Mouse (Mus musculus) mouse embryonic stem cell (cell line): Measurements from ENCODE around the gene Spred3.

ENCODE experiments used
- in situ Hi-C, 2 experiments: fragments of 300-500 bp; cut with MboI; formaldehyde crosslinking; loops; 1 replicate in 1 of 2; 3 replicates in 1 of 2; pipeline ENCODE4 v1.14.3; 2019 to 2020; ENCODE audit warnings: low sequenced_read_pairs in 2 of 2, low pct_unique_long_range_greater_than_20kb in 1 of 2, mixed read lengths in 1 of 2; ENCODE audit not compliant: unreplicated experiment in 1 of 2

Gene Spred3

DNA sequence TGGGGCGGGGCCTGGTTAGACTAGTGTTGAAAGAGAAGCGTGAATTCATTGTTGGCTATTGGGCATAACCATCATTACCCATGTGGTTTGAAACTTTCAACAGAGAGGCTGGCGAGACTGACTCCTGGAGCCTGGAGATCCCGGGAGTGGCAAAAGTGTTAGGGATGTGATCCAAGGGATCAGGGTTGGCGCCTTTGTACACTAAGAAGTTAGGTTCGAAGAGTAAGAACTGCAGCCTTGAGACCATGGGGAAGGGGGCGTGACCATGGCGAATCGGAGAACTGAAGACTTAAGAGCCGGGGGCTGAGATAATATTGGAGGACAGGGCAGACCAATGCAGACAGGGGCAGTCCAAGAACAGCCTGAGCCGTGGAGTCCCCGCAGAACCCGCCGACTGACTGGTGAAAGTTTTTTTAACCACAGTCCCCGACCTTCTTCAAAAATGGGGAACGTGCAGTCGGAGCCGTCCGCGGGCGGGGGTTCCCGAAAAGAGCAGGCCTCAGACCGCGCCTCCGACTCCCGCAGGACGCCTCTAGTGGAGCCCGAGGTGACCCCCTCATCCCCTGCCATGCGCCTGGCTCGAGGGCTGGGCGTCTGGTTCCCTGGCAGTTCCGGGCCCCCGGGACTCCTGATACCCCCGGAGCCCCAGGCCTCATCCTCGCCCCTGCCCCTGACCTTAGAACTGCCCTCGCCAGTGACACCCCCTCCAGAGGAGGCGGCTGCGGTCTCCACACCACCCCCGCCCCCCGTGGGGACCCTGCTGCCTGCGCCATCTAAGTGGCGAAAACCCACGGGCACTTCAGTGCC is 747 bp upstream of the Spred3 start:
- in situ Hi-C loops, result no loop called here

DNA sequence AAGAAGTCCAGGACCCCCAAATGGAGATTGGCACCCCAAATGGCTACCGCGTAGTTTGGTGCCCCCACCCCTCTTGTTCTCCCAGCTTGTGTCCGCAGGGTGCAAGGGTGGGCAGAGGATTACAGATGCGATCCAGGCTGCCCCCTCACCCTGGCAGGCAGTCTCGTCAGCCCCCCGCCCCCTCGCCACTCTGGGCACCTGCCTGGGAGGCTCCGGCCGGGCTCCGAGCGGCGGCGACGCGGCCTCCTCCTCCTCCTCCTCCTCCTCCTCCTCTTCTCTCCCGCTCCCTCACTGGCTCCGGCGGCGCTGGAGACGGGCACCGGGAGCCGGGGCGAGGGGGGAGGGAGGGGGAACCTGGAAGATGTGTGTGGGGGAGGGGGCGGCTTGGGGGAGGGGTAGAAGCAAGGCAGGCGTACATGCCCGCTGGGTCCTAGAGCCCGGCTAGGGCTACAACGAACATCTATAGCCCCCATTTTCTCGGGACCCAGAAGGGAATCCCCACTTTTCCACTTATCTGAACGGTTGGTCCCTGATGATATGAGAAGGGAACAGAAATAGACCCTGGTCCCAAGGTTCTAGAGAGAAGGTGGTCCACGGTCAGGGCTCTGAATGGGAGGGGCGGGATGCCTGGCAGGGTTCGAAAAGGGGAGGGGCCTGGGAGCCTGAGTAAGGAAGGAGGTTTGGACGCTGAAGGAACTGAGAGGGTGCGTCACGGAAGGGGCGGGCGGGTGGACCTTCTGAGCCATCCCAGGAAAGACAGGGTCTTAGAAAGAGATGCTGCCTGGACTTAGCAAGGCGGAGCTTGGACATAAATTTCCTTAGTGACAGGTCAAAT is 763 bp downstream of the Spred3 start:
- in situ Hi-C loops, result no loop called here

DNA sequence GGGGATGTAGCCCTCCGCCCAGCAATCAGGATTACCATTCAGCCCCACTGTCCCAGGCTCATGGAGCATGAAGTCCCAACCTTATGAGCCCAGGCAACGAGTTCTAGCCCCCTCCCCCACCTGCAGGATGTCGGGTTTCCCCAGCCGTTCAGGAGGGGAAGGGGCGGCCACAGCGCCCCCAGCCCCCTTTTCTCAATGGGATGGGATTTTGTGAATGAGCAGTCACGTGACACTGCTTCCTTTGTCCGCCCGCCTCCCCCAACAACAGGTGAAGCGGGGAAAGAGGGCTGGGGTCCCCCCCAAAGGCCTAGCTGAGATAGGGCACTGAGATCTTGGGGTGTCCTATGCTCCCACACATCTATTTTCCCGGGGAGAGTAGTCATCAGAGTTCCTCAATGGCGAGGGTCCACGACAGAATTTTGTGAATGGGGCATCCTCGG is 1.4 kb downstream of the Spred3 start:
- in situ Hi-C loops, result no loop called here

GRCm38 (mm10) chr7:29168121-29168695 is 2.0 kb downstream of the Spred3 start:
- in situ Hi-C loops, result no loop called here

DNA sequence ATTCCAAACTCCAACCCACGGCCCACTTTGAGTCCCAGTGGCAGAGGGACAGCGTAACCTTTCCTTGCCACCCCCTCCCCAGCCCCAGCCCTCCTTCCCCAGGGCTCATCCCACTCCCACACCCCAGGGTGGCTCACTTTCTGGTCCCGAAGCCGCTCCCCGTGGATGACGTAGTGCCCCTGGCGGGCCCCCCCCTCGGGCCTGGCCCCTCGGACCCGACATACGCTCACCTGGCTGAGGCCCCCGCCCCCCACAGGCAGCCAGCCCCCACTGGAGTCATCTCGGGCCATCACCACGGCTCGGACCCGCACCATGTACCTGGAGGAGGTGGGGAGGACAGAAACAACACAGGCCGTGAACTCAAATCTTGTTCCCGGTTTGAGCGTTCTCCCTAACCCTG is 2.6 kb downstream of the Spred3 start:
- in situ Hi-C loops, result no loop called here

DNA sequence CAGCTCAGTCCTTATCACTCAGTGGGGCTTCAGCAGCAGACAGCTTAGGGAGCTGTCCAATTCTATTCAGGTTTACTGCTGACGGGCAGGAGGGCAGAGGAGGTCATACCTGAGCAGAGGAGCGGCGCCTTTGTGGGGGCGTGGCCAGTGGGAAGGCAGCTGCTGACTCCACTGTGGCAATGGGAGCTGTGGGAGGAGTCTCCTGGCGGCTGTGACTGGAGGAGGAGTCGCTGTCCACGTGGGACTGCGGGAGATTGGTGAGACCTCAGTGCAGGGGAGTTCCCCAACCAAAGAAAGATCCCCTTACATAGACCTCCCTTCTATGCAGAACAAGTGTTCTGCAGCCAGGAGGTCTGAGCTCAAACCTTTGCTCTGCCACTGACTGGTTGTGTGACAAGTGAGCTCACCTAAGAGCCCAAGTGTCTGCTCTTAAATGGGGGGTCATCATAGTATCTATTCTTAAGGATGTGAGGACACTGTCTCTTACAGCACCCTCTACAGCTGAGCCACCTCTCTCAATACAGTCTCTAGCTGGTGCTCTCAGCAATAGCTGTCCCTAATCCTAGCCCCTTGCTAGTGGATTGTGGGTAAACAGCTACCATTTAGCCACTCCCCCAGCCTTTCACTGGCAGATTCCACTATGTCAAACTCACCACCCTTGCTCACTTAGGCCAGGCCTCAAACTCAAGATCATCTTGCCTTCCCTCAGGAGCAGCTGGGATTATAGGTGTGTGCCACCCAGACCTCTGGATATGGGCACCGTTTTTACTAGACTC is 7.3 kb downstream of the Spred3 start:
- in situ Hi-C loops, result no loop called here

DNA sequence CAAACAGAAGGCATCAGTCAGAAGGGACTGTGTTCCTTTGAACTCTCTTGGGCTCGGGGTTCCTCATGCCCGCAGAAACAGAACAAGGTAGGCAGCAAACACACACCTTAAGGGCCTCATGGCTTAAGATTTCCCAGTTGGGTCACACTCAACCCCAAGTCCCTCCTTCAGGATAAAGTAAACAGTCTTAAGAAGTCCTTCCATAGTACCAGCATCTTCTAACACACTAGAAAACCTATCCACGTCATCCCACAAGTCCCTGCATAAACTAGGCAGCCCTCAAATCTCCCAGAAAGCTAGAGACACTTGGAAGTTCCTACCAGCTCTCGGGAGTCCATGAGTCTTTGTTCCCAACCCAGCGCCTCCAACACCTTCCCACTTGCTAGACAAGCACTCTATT is 7.9 kb downstream of the Spred3 start:
- in situ Hi-C loops, result no loop called here

DNA sequence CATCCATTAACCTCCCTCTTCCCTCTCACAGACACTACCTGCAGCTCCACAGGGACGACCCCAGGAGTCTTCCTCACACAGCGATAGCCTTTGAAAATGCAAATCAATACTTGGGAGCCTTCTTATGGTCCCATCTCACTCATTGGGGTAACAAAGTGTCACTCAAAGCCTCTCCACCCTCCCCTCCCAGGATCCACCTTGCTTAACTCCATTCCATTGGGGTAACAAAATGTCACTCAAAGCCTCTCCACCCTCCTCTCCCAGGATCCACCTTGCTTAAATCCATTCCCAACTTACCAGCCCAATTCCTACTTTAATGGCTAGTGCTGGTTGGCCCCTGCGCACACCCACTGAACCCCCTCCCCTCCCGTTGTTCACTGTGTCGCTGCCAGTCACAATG is 11.9 kb downstream of the Spred3 start:
- in situ Hi-C loops, result no loop called here

DNA sequence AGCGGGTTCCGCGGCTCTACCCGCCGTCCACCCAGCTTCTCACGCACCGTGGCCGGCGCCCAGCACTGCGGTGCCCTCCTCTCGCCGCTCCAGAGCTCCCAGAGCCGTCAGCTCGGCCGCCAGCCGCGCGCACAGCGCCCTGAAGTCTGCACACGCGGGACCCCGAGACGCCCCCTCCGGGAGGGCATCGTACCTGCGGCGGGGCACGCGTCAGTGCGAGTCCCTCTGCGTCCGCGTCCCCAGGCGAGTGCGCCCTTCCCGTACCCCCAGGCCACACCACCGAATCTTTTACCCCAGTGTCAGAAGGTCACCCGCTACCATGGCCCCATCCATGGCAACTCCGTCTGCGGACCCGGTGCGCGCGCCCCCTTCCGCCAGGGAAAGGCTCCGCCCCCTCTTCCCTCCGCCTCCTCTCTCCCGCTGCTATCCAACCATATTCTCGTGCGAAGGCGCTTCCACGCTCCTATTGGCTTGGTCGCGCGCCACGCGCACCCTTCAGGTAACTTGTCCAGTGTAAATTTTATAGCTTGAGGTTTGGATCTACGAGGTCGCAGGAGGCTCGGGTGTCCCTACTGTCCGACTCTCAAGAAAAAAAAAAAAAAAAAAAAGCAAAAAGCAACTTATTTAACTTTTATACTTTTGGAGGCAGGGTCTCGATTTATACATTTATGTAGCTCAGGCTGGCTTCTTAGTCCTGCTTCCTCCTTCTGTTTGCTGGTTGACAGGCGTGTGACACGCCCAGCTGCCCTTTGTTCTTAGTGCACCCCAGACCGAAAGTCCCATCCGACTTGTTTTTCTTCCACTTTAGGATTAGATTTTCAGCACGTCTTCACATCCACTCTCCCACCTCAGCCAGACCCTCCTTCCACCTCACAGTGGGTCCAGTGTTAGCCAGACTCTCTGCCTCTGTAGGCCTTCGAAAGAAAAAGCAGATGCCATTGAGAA is 14.1 kb downstream of the Spred3 start, which contains the start of gene Fam98c:
Gene Fam98c, minus strand, starts transcription at position 397 of the 945 bp plus-strand sequence.
- in situ Hi-C loops, result no loop called here

- in situ Hi-C loops, result no loop called here
Measured at GRCm38 (mm10) chr7:29155196-29155837, 14.9 kb downstream of the Spred3 start.

DNA sequence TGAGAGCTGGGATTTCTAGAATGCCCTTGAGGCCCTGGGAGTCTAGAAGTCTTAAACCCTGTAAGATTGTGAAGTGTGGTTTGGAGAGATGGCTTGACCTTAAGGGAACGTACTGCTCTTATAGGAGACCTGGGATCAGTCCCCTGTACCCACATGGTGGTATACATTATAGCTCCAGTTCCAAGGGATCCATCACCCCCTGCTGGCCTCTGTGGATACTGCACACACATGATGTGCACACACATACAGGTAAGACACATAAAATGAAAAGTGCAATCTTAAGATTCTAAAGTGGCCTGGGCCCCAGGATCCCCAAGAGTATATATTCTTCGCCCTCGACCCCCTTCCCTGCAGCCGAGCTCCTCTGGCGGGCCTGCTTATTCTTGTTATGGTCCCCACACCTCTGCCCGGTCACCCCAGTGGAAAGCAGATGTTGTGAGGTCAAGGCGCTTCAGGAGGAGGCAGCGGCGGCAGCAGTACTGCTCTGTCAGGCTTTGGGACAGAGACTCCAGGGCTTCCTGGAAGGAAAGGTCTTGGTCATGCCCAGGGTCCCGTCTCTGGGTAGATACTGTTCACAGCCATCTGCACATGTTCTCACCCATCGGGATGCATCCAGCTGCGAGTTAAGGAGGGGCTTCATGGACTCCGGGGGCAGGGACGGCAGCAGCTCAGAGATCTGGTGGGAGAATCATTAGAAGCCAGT is 16.0 kb downstream of the Spred3 start:
- in situ Hi-C loops, result no loop called here

GRCm38 (mm10) chr7:29151486-29151885 is 18.7 kb downstream of the Spred3 start:
- in situ Hi-C loops, result no loop called here

GRCm38 (mm10) chr7:29148771-29149170 is 21.4 kb downstream of the Spred3 start:
- in situ Hi-C loops, result no loop called here

DNA sequence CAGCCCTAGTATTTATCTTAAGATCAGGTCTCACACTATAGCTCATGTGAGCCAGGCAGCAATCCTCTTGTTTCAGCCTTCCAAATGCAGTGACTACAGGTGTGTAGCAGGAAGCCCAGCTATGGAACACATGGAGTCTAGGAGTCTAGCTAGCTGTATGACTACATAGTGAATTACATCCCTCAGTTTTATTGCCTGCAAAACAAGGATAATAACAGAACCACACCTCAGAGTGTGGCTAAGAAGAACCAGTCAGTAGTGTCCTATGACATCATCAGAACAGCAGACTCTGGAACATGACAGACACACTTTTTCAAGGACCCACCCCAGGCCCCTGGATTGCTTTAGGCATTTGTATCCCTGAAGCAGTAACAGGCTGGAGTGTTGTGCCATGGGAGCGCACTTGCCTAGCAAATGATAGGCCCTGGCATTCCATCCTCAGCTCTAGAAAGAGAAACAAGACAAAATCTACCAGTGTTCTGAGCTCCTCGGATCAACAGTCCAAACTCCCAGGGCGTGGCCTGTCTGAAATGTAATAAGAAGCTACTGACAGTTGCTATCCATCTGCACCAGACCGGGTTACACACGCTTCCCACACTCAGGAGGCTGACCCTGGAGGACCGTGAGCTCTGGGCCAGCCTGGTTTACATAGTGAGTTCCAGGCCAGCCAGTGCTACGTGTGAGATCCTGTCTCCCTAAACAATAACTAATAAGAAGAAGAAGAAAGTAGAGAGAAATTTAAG is 23.4 kb downstream of the Spred3 start:
- in situ Hi-C loops, result no loop called here

GRCm38 (mm10) chr7:29144006-29144405 is 26.2 kb downstream of the Spred3 start:
- in situ Hi-C loops, result no loop called here

DNA sequence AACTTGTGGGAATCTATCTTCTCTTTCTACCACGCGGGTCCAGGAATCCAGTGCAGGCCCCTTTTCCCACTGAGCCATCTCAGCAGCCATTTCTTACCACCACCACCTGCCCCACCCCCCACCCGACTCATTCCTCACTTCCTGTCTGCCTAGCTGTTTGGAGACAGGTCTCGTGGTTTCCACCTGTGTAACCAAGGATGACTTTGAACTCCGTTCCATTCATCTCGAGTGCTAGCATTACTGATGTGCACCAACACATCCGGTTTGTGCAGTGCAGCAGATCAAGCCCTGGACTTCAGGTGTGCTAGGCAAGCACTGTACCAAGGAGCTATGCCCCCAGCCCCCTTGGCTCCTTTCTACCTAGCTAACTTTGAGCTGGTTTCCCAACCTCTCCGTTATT is 28.8 kb downstream of the Spred3 start:
- in situ Hi-C loops, result no loop called here
